In genomic region chrX:35930094-35930933, GRCm38 (mm10) we compare ENCODE assay signal across 14 mouse cellular contexts. TPM values are rescaled to one million over a fixed set of nuclear protein-coding genes. Genes with fewer than 3 reads are reported as not detected.
DNase-seq lines count a peak whose midpoint lies in the region; ATAC-seq lines count a peak whose summit lies in the region.
"Had no signal": no experiment of that assay in that cellular context is flagged by ENCODE, and none has a peak within 500 bp of the region (broad histone marks: within the 10 kb centered on the region; RNA-seq: fewer than 3 reads in every experiment).

No protein-coding gene starts in this region.

- no peak overlapping the region for H3K4me2 ChIP-seq in heart, embryonic 16.5 days (ENCODE audit: low read depth, low read length)
- no peak overlapping the region for H3K4me2 ChIP-seq in intestine, embryonic 14.5 days (ENCODE audit: low read length)
- H3K4me2 ChIP-seq in stomach, embryonic 14.5 days (replicated peaks; ENCODE audit: low read depth, low read length) = no peak overlapping the region
- no peak overlapping the region for H3K4me2 ChIP-seq in kidney, embryonic 15.5 days

- no peaks in the 10 kb centered on the region; the same call in none of the 2 replicates for H3K4me1 ChIP-seq in heart, embryonic 16.5 days (ENCODE audit: control insufficient read depth, insufficient read depth, low read length)
- H3K4me1 ChIP-seq in intestine, embryonic 14.5 days (replicated peaks; ENCODE audit: control insufficient read depth, insufficient read depth, low read length) = no peaks in the 10 kb centered on the region
- H3K4me1 ChIP-seq in stomach, embryonic 14.5 days (ENCODE audit: control insufficient read depth, insufficient read depth, low read length) = no peaks in the 10 kb centered on the region
- no peaks in the 10 kb centered on the region for H3K4me1 ChIP-seq in kidney, embryonic 15.5 days

- no peak for DNase-seq in heart, postnatal 36 days
- DNase-seq in intestine, embryonic 14.5 days (ENCODE audit: low spot score) = no peak
- DNase-seq in gastrocnemius, postnatal 25 days = no peak
- DNase-seq in spleen, adult 18-20 months = no peak
- DNase-seq: adrenal gland, postnatal 14 days; cerebellum, postnatal 10 days; kidney, adult 18-20 months; lung, adult 18-20 months; retina, postnatal 1 day had no signal

- H3K27me3 ChIP-seq in heart, embryonic 16.5 days (ENCODE audit: control insufficient read depth, insufficient read depth, low read length) = no peaks in the 10 kb centered on the region
- H3K27me3 ChIP-seq in intestine, embryonic 14.5 days (replicated peaks; ENCODE audit: control insufficient read depth, insufficient read depth, low read length) = no peaks in the 10 kb centered on the region
- no peaks in the 10 kb centered on the region for H3K27me3 ChIP-seq in stomach, embryonic 14.5 days (ENCODE audit: control insufficient read depth, insufficient read depth, low read length)
- H3K27me3 ChIP-seq in kidney, embryonic 15.5 days = no peaks in the 10 kb centered on the region
- H3K27me3 ChIP-seq: megakaryocyte, embryonic 14.5 days had no signal

- intact Hi-C loops in heart, postnatal 36 days (cut with DNase I) = no loop called here

- no peak overlapping the region for H3K9ac ChIP-seq in heart, embryonic 16.5 days (ENCODE audit: low read length)
- no peak overlapping the region for H3K9ac ChIP-seq in intestine, embryonic 14.5 days (ENCODE audit: low read length)
- H3K9ac ChIP-seq in stomach, embryonic 14.5 days (replicated peaks; ENCODE audit: low read depth, low read length) = no peak overlapping the region
- H3K9ac ChIP-seq in kidney, embryonic 15.5 days = no peak overlapping the region

- H3K4me3 ChIP-seq in heart, embryonic 16.5 days (ENCODE audit: low read length) = no peak overlapping the region
- H3K4me3 ChIP-seq in intestine, embryonic 14.5 days (ENCODE audit: low read depth, low read length) = no peak overlapping the region
- no peak overlapping the region for H3K4me3 ChIP-seq in stomach, embryonic 14.5 days (ENCODE audit: low read depth, low read length)
- H3K4me3 ChIP-seq in kidney, embryonic 15.5 days (replicated peaks) = no peak overlapping the region
- H3K4me3 ChIP-seq: megakaryocyte, embryonic 14.5 days had no signal

- ATAC-seq in heart, embryonic 16.5 days (replicated peaks; ENCODE audit: extremely low read depth, insufficient read depth, low FRiP score) = no peak
- peak; percentile 78 for ATAC-seq in CD4-positive, CD25-positive, alpha-beta regulatory T cell, adult 4 months
- peak; percentile 30; the same call in 1 of the 2 replicates for ATAC-seq in intestine, embryonic 14.5 days (replicated peaks; ENCODE audit: low FRiP score, low TSS enrichment, low read depth)
- peak; percentile 49; the same call in 1 of the 2 replicates for ATAC-seq in stomach, embryonic 14.5 days (ENCODE audit: insufficient number of reproducible peaks, insufficient read depth, low FRiP score, low read depth)
- ATAC-seq in kidney, embryonic 15.5 days (replicated peaks; ENCODE audit: low FRiP score) = no peak

- H3K27ac ChIP-seq in heart, embryonic 16.5 days (ENCODE audit: low read length) = peak overlapping the region; percentile 11; the same call in 1 of the 2 replicates
- H3K27ac ChIP-seq in intestine, embryonic 14.5 days (ENCODE audit: low read depth) = no peak overlapping the region; the same call in 1 of the 2 replicates
- no peak overlapping the region for H3K27ac ChIP-seq in stomach, embryonic 14.5 days (ENCODE audit: low read length)
- H3K27ac ChIP-seq in kidney, embryonic 15.5 days = no peak overlapping the region

- H3K9me3 ChIP-seq in heart, embryonic 16.5 days (replicated peaks; ENCODE audit: control insufficient read depth, low read length) = no peaks in the 10 kb centered on the region
- no peaks in the 10 kb centered on the region for H3K9me3 ChIP-seq in intestine, embryonic 14.5 days (ENCODE audit: control insufficient read depth, low read length)
- no peaks in the 10 kb centered on the region for H3K9me3 ChIP-seq in stomach, embryonic 14.5 days (ENCODE audit: control insufficient read depth, low read depth, low read length)
- no peaks in the 10 kb centered on the region for H3K9me3 ChIP-seq in kidney, embryonic 15.5 days (replicated peaks)
- H3K9me3 ChIP-seq: megakaryocyte, embryonic 14.5 days had no signal

- WGBS in heart, embryonic 16.5 days = 43% methylated on average over 9 of the region's 9 CpGs
- WGBS in intestine, embryonic 14.5 days = 62% methylated on average over 9 of the region's 9 CpGs
- 66% methylated on average over 9 of the region's 9 CpGs for WGBS in stomach, embryonic 14.5 days
- WGBS in kidney, embryonic 15.5 days = 78% methylated on average over 9 of the region's 9 CpGs

- no peaks in the 10 kb centered on the region for H3K36me3 ChIP-seq in heart, embryonic 16.5 days (ENCODE audit: control insufficient read depth, insufficient read depth)
- H3K36me3 ChIP-seq in intestine, embryonic 14.5 days (ENCODE audit: control insufficient read depth, insufficient read depth, low read length) = no peaks in the 10 kb centered on the region
- H3K36me3 ChIP-seq in stomach, embryonic 14.5 days (ENCODE audit: control insufficient read depth, insufficient read depth, low read length) = no peaks in the 10 kb centered on the region
- no peaks in the 10 kb centered on the region for H3K36me3 ChIP-seq in kidney, embryonic 15.5 days

RNA-seq across cellular contexts. Expression of gene Dock11, which starts 41.7 kb away (rescaled TPM):
- polyA plus RNA-seq in heart, embryonic 16.5 days (2015; fragmentation: Nextera tagmentation; extraction: Ambion mirVana) = 6.0 and 6.6 TPM in 2 replicates
- 1 to 10 TPM; 4.9 to 5.1 TPM for total RNA-seq in heart, postnatal 36 days (2021)
- 10 to 100 TPM; 36.6 to 47.9 TPM for polyA plus RNA-seq in CD4-positive, CD25-positive, alpha-beta regulatory T cell, adult 4 months (2017; shearing (Covaris generic))
- 19.0 and 22.3 TPM in 2 replicates for polyA plus RNA-seq in intestine, embryonic 14.5 days (2014; fragmentation: Nextera tagmentation; extraction: Ambion mirVana)
- polyA plus RNA-seq in stomach, embryonic 14.5 days (2014; fragmentation: Nextera tagmentation; extraction: Ambion mirVana) = 24.4 and 24.9 TPM in 2 replicates
- polyA plus RNA-seq in kidney, embryonic 15.5 days (2015; fragmentation: Nextera tagmentation; extraction: Ambion mirVana) = 11.5 and 13.2 TPM in 2 replicates
- total RNA-seq in gastrocnemius, postnatal 25 days (2021) = 1 to 10 TPM; 3.0 to 3.9 TPM

Comparison
In these comparisons a context has a peak if more than half of its experiments do, and no peak if none do; other contexts are left out.
1. ATAC-seq: peak in CD4-positive, CD25-positive, alpha-beta regulatory T cell, adult 4 months (single experiment), intestine, embryonic 14.5 days (single experiment) and stomach, embryonic 14.5 days (single experiment); none in heart, embryonic 16.5 days (single experiment) and kidney, embryonic 15.5 days (single experiment).